Mouse (Mus musculus): ENCODE data around the gene Stum. TPM values are rescaled to one million over a fixed set of nuclear protein-coding genes. Genes with fewer than 3 reads are reported as not detected.

Stum gene
- 0.14 and 0.21 TPM in 2 replicates for polyA plus RNA-seq (2014; fragmentation: Nextera tagmentation; extraction: Ambion mirVana)

DNA sequence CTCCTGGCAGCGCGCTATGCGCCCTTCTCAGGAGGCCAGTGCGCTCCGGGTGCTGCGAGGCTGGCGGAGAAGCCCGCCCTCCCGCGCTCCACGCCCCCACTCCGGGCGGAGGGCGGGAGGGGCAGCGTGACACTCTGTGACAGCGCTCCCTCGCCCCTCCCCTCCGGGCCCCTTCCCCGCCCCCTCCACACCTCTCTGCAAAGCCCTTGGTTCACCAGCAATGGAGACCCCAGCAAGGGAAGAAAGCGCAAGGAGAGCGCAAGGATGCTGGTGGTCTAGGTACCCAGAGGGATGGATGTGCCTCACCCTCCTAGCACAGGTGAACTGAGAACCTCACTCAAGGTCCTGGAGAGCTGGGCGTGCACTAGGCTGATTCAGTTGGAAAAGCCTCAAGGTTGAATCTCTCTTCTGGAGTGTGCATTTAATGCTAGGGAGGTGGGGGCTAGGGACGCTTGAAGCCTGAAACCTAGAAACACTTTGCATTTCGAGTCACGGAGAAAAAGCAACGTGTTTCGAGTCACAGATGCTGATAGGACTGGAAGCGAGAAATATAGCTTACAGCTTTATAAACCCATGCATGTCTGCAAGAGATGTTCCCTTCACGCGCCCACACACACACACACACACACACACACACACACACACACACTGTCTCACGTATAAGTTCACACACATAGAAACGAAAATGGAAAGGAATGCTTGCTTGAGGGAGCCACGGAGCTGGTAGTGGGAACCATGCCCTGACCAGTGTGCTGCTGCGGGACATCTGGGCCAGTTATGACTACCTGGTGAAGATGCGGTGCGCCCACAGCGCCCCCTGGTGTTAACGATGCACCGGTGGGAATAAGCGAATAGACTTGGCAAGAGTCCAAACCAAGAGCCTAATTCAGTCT is at the start of gene Stum:
Gene Stum (minus strand): TSS at position 106 of the 893 bp plus-strand sequence.
- WGBS: 5% methylated on average over 40 of the region's 40 CpGs
- no peak within 1 kb of the TSS for H3K27ac ChIP-seq (ENCODE audit: low read depth, low read length)

DNA sequence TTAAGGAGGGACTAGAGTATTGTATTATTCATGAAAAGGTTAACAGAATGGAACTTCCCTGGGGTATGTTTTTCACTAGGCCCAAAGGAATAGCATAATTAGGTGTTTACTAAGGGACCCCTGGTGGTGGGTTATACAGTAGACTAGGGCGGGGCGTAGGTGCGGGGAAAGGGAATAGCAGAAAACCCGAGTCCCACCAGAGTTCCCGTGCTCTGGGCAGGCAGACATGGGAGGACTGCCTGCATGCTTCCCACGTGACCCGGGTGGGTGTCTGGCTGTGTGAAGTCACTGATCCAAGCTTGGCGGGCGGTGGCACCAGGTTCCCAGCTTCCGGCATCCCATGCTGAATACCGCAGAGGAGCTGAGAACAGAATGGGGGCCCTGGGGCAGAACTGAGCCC is 49.4 kb upstream of the Stum start:
- no peaks in the 10 kb centered on the region for H3K36me3 ChIP-seq (ENCODE audit: control insufficient read depth, insufficient read depth, low read length)
- no peaks in the 10 kb centered on the region for H3K4me1 ChIP-seq (replicated peaks; ENCODE audit: control insufficient read depth, insufficient read depth, low read length)
- DNase-seq (ENCODE audit: low spot score) (no peak), ATAC-seq (replicated peaks; ENCODE audit: low FRiP score) (no peak)
- no peaks in the 10 kb centered on the region for H3K27me3 ChIP-seq (replicated peaks; ENCODE audit: control insufficient read depth, insufficient read depth, low read length)
- peaks cover 4% of the 10 kb centered on the region; the same call in 1 of the 2 replicates for H3K9me3 ChIP-seq (ENCODE audit: control insufficient read depth, low read length)
- no peak overlapping the region for H3K27ac ChIP-seq (ENCODE audit: low read depth, low read length)
- 95% methylated on average over 11 of the region's 11 CpGs for WGBS
- H3K9ac ChIP-seq (ENCODE audit: low read depth, low read length): no peak overlapping the region
- H3K4me2 ChIP-seq: no peak overlapping the region
- no peak overlapping the region for H3K4me3 ChIP-seq (ENCODE audit: low read depth, low read length)

More for the DNA sequence above, at the start of gene Stum:
- H3K9me3 ChIP-seq (ENCODE audit: control insufficient read depth, low read length): no peaks in the 10 kb centered on the region
- H3K27me3 ChIP-seq (replicated peaks; ENCODE audit: control insufficient read depth, insufficient read depth, low read length): peaks cover 47% of the 10 kb centered on the region
- H3K4me1 ChIP-seq (replicated peaks; ENCODE audit: control insufficient read depth, insufficient read depth, low read length): peaks cover 10% of the 10 kb centered on the region
- H3K4me3 ChIP-seq (ENCODE audit: low read depth, low read length): peak within 1 kb of the TSS; percentile 44
- peak within 1 kb of the TSS; percentile 66 for H3K4me2 ChIP-seq
- no peak for ATAC-seq (replicated peaks; ENCODE audit: low FRiP score)
- no peaks in the 10 kb centered on the region for H3K36me3 ChIP-seq (ENCODE audit: control insufficient read depth, insufficient read depth, low read length)
- DNase-seq (ENCODE audit: low spot score): peak; percentile 72
- 0 out of 2 replicates have a peak within 1 kb of the TSS, but pooled peaks have one; percentile 32 for H3K9ac ChIP-seq (ENCODE audit: low read depth, low read length)

DNA sequence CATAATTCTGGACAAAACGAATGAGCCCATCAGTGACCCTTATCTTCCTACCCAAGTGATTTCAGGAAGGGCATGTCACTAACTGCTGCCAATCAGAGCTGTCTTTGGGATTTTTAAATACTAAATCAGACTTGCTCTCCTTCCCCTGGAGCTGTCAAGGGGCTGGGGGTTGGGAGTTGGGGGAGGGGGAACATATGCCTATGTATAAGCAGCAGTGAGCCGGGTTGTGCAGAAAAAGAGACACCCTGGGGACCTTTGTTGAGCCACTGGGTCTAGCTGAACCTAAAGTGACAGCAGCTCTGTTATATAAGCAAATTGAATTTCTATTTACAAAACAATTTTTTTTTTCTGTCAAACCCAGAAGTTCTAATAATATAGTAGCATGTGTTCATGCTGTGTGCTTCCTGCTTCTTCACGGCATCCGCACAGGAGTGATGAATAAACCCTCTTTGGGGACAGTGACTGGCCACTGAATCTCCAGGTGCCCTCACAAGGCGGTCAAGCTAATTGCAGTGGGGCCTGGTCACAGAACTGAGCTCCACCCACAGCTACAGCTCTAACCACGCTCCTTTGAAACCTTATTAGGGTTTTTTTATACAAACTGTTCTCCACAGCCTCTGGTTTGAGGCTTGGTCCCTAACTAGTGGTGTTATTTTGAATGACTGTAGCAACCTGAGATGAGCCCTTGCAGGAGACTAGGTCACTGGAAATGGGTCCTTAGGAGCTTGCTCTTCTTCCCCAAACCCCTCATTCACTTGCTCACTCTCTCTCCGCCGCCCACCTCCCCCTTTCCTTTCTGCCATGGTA is 47.4 kb upstream of the Stum start:
- H3K27ac ChIP-seq (ENCODE audit: low read depth, low read length): no peak overlapping the region
- no peak overlapping the region for H3K4me2 ChIP-seq
- WGBS: 63% methylated on average over 8 of the region's 8 CpGs
- peaks cover 4% of the 10 kb centered on the region; the same call in 1 of the 2 replicates for H3K9me3 ChIP-seq (ENCODE audit: control insufficient read depth, low read length)
- no peak overlapping the region for H3K9ac ChIP-seq (ENCODE audit: low read depth, low read length)
- DNase-seq (ENCODE audit: low spot score) (no peak), ATAC-seq (replicated peaks; ENCODE audit: low FRiP score) (no peak)
- no peak overlapping the region for H3K4me3 ChIP-seq (ENCODE audit: low read depth, low read length)
- H3K27me3 ChIP-seq (replicated peaks; ENCODE audit: control insufficient read depth, insufficient read depth, low read length): no peaks in the 10 kb centered on the region
- no peaks in the 10 kb centered on the region for H3K36me3 ChIP-seq (ENCODE audit: control insufficient read depth, insufficient read depth, low read length)
- H3K4me1 ChIP-seq (replicated peaks; ENCODE audit: control insufficient read depth, insufficient read depth, low read length): no peaks in the 10 kb centered on the region

DNA sequence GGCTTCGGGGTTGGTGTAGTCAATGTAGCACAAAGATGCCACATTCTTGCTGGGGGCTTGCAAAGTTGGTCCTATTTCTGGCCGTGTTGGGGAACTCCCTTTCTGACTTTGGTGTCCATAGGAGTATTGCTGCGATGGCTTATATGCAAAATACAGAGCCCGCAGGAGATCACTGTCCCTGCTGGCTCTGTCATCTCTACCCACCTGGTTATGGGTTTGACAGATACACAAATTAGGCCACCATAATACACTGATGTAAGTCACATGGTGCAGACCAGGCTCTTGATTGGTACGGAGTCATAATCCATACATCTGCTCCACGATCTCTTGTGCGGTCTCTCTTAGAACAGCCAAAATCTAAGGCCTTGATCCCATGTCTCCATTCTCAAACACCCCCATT is 46.5 kb upstream of the Stum start:
- H3K4me1 ChIP-seq (replicated peaks; ENCODE audit: control insufficient read depth, insufficient read depth, low read length): no peaks in the 10 kb centered on the region

DNA sequence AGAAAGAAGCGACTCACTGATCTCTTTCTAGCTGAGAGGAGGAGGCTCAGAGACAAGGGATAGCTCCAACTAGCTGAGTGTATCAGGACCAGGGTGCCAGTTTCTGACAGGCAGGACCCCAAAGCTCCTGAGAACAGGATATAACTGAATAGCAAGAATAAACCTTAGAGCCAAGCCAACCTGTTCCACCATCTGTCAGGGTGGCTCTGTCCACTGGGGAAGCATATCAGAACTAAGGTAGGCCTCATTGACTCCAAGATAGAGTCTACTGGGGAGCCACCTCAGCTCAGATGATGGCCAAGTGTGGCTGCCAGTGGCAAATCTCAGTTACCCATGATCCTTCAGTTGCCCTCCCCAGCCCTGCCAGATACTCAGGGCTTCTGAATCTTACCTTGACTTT is 42.0 kb upstream of the Stum start:
- no peaks in the 10 kb centered on the region for H3K27me3 ChIP-seq (replicated peaks; ENCODE audit: control insufficient read depth, insufficient read depth, low read length)
- H3K27ac ChIP-seq (ENCODE audit: low read depth, low read length): no peak overlapping the region
- H3K4me3 ChIP-seq (ENCODE audit: low read depth, low read length): no peak overlapping the region
- H3K4me2 ChIP-seq: no peak overlapping the region
- H3K9ac ChIP-seq (ENCODE audit: low read depth, low read length): no peak overlapping the region
- ATAC-seq (replicated peaks; ENCODE audit: low FRiP score) (no peak), DNase-seq (ENCODE audit: low spot score) (no peak)
- H3K36me3 ChIP-seq (ENCODE audit: control insufficient read depth, insufficient read depth, low read length): no peaks in the 10 kb centered on the region
- H3K9me3 ChIP-seq (ENCODE audit: control insufficient read depth, low read length): no peaks in the 10 kb centered on the region
- 75% methylated on average over 1 of the region's 1 CpGs for whole genome bisulfite sequencing
- no peaks in the 10 kb centered on the region for H3K4me1 ChIP-seq (replicated peaks; ENCODE audit: control insufficient read depth, insufficient read depth, low read length)

More for the DNA sequence above, 46.5 kb upstream of the Stum start:
- Histone ChIP-seq H3K9me3 (ENCODE audit: control insufficient read depth, low read length) (peaks cover 4% of the 10 kb centered on the region; the same call in 1 of the 2 replicates), H3K27ac (ENCODE audit: low read depth, low read length) (no peak overlapping the region), H3K4me3 (ENCODE audit: low read depth, low read length) (no peak overlapping the region), H3K27me3 (replicated peaks; ENCODE audit: control insufficient read depth, insufficient read depth, low read length) (no peaks in the 10 kb centered on the region), H3K36me3 (ENCODE audit: control insufficient read depth, insufficient read depth, low read length) (no peaks in the 10 kb centered on the region), H3K4me2 (no peak overlapping the region), H3K9ac (ENCODE audit: low read depth, low read length) (no peak overlapping the region)
- 91% methylated on average over 7 of the region's 7 CpGs for WGBS
- DNase-seq (ENCODE audit: low spot score): no peak
- ATAC-seq (replicated peaks; ENCODE audit: low FRiP score): no peak

DNA sequence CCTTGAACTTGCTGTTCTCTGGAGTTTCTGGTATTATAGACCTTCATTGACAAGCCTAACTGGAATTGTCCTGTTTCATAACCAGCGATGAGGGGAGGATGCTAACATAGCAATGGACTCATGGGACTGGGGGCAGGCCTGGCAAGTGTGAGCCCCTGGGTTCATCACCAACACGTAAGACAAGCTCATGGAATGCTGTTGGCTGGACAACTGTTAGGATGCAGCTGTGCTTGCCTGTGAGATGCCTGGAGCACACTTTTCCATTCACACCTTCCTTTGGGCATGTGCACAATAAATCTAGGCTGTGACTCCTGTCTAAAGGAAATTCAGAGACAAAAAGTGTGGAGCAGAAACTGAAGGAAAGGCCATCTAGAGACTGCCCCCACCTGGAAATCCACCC is 40.0 kb upstream of the Stum start:
- no peak overlapping the region for H3K4me2 ChIP-seq
- H3K27me3 ChIP-seq (replicated peaks; ENCODE audit: control insufficient read depth, insufficient read depth, low read length): no peaks in the 10 kb centered on the region
- H3K4me3 ChIP-seq (ENCODE audit: low read depth, low read length): no peak overlapping the region
- H3K4me1 ChIP-seq (replicated peaks; ENCODE audit: control insufficient read depth, insufficient read depth, low read length): no peaks in the 10 kb centered on the region
- ATAC-seq (replicated peaks; ENCODE audit: low FRiP score) (no peak), DNase-seq (ENCODE audit: low spot score) (no peak)
- 75% methylated on average over 2 of the region's 2 CpGs for WGBS
- no peaks in the 10 kb centered on the region for H3K36me3 ChIP-seq (ENCODE audit: control insufficient read depth, insufficient read depth, low read length)
- H3K9me3 ChIP-seq (ENCODE audit: control insufficient read depth, low read length): no peaks in the 10 kb centered on the region
- no peak overlapping the region for H3K27ac ChIP-seq (ENCODE audit: low read depth, low read length)
- H3K9ac ChIP-seq (ENCODE audit: low read depth, low read length): no peak overlapping the region

DNA sequence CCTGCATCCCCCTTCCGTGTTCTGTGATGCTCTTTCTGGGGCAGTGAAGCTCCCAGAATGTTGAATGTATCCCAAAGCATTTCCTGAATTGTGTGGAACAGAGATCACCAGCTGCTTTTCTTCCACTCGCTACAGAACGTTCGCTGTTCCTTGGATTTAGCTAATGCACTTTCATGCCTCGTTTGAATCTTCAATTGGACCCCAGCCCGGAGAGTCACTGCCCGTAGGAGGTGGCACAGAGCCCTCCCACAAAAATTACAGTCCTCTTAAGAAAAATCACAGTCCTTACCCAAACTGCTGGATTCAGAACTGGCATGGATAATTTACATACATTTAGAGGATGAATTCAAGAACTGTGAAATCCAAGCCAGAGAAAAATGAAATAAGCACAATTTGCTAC is 36.9 kb upstream of the Stum start:
- Histone ChIP-seq H3K27me3 (replicated peaks; ENCODE audit: control insufficient read depth, insufficient read depth, low read length) (no peaks in the 10 kb centered on the region), H3K36me3 (ENCODE audit: control insufficient read depth, insufficient read depth, low read length) (no peaks in the 10 kb centered on the region), H3K9me3 (ENCODE audit: control insufficient read depth, low read length) (no peaks in the 10 kb centered on the region), H3K9ac (ENCODE audit: low read depth, low read length) (no peak overlapping the region), H3K4me3 (ENCODE audit: low read depth, low read length) (no peak overlapping the region), H3K4me2 (no peak overlapping the region), H3K4me1 (replicated peaks; ENCODE audit: control insufficient read depth, insufficient read depth, low read length) (no peaks in the 10 kb centered on the region), H3K27ac (ENCODE audit: low read depth, low read length) (no peak overlapping the region)
- no peak for DNase-seq (ENCODE audit: low spot score)
- 77% methylated on average over 7 of the region's 7 CpGs for WGBS
- ATAC-seq (replicated peaks; ENCODE audit: low FRiP score): no peak

DNA sequence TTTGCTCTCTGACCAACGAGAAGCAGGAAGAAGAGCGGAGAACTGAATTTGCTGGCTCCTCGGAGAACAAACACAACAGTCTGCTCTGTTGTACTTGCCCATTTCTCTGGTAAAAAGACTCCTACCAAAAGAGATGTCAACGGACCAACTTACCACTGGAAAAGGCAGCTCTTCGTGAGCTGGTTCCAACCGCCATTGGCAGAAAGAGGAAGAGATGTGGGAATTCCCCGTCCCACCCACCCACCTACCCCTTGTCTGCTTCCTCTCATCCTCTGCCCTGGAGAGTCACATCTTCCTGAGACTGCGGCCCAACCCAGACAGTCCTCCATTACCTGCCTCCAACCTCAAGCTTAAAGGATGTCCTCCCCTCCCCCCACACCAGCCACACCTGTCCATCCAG is 36.2 kb upstream of the Stum start:
- ATAC-seq (replicated peaks; ENCODE audit: low FRiP score): no peak
- 72% methylated on average over 8 of the region's 8 CpGs for WGBS

More for the DNA sequence above, 36.2 kb upstream of the Stum start:
- no peaks in the 10 kb centered on the region for H3K36me3 ChIP-seq (ENCODE audit: control insufficient read depth, insufficient read depth, low read length)
- no peak overlapping the region for H3K4me2 ChIP-seq
- no peak for DNase-seq (ENCODE audit: low spot score)
- no peak overlapping the region for H3K4me3 ChIP-seq (ENCODE audit: low read depth, low read length)
- H3K27ac ChIP-seq (ENCODE audit: low read depth, low read length): no peak overlapping the region
- no peaks in the 10 kb centered on the region for H3K27me3 ChIP-seq (replicated peaks; ENCODE audit: control insufficient read depth, insufficient read depth, low read length)
- H3K4me1 ChIP-seq (replicated peaks; ENCODE audit: control insufficient read depth, insufficient read depth, low read length): no peaks in the 10 kb centered on the region
- H3K9me3 ChIP-seq (ENCODE audit: control insufficient read depth, low read length): no peaks in the 10 kb centered on the region
- no peak overlapping the region for H3K9ac ChIP-seq (ENCODE audit: low read depth, low read length)

All from liver, embryonic 11.5 days (tissue).